Mouse (Mus musculus): Measurements from ENCODE around the gene Etv6. TPM values are rescaled to one million over a fixed set of nuclear protein-coding genes. Genes with fewer than 3 reads are reported as not detected.

Etv6 gene
- polyA plus RNA-seq, 1 experiment from 2014 or later, result 3.4 TPM

DNA sequence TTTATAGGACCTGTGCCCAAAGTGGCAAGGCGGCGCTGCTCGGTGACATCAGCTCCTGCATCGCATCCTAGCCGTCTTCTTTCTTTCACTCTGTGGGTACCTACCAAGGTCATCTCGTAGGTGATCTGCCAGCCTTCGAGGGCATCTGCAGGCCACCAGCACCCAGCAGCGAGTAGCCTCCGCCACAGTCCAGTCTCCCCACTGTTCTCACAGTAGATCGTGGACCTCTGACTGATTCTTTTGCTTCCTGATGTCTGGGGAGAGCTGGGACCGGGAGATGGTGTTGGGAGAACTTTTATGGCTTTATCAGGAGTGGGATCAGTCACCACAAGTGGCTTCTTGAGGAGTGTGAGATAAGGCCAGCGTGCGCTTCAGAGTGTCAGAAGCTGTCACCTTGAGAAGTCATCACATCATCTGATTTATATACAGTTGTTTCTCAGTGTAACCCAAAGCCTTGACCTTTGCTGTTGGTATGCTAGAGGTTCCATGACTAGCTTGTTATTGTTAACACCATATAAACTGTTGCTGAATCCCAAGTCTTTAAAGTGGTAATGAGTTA lies 82.0 kb downstream of the Etv6 start:
- WGBS, result 92% methylated on average over 13 of the region's 13 CpGs
- Histone ChIP-seq H3K4me1 (ENCODE audit: control insufficient read depth, insufficient read depth, low read length) (no peaks in the 10 kb centered on the region), H3K9me3 (replicated peaks; ENCODE audit: control insufficient read depth, low read length, poor library complexity, severe bottlenecking) (no peaks in the 10 kb centered on the region), H3K4me2 (ENCODE audit: low read length) (no peak overlapping the region), H3K27ac (ENCODE audit: low read length) (no peak overlapping the region), H3K4me3 (ENCODE audit: low read depth, low read length) (no peak overlapping the region), H3K27me3 (ENCODE audit: control insufficient read depth, insufficient read depth, low read depth, low read length) (no peaks in the 10 kb centered on the region), H3K36me3 (ENCODE audit: control insufficient read depth, insufficient read depth, low read length) (no peaks in the 10 kb centered on the region), H3K9ac (ENCODE audit: low read depth, low read length) (no peak overlapping the region)
- ATAC-seq, result no peak

GRCm38 (mm10) chr6:134118506-134118905 lies 83.0 kb downstream of the Etv6 start:
- Histone ChIP-seq H3K4me3 (ENCODE audit: low read depth, low read length) (no peak overlapping the region), H3K27ac (ENCODE audit: low read length) (no peak overlapping the region), H3K9ac (ENCODE audit: low read depth, low read length) (no peak overlapping the region), H3K4me2 (ENCODE audit: low read length) (no peak overlapping the region), H3K27me3 (ENCODE audit: control insufficient read depth, insufficient read depth, low read depth, low read length) (no peaks in the 10 kb centered on the region), H3K36me3 (ENCODE audit: control insufficient read depth, insufficient read depth, low read length) (no peaks in the 10 kb centered on the region), H3K4me1 (ENCODE audit: control insufficient read depth, insufficient read depth, low read length) (no peaks in the 10 kb centered on the region), H3K9me3 (replicated peaks; ENCODE audit: control insufficient read depth, low read length, poor library complexity, severe bottlenecking) (no peaks in the 10 kb centered on the region)
- 74% methylated on average over 5 of the region's 5 CpGs for WGBS
- no peak for ATAC-seq

DNA sequence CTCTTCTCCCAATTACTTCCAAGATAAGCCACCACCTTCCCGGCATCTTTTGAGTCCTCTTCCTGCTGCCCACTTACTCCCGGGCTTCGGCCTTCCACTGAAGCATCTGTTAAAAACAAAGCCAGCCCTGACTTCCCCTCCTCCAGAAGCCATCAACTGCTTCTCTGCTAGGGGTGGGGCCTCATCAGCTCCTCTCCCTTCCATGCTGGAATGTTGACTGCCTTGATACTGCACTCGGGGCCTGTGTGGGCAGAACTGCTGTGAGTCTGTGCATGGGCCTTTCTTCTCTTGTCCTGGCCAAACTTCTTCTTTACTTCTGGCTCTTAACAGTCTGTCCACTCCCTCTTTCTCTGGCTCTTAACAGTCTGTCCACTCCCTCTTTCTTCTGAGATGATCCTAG lies 83.6 kb downstream of the Etv6 start:
- H3K27ac ChIP-seq (ENCODE audit: low read length), result no peak overlapping the region
- H3K4me3 ChIP-seq (ENCODE audit: low read depth, low read length), result no peak overlapping the region
- no peak for ATAC-seq
- no peak overlapping the region for H3K4me2 ChIP-seq (ENCODE audit: low read length)
- no peaks in the 10 kb centered on the region for H3K36me3 ChIP-seq (ENCODE audit: control insufficient read depth, insufficient read depth, low read length)
- H3K27me3 ChIP-seq (ENCODE audit: control insufficient read depth, insufficient read depth, low read depth, low read length), result no peaks in the 10 kb centered on the region
- no peaks in the 10 kb centered on the region for H3K4me1 ChIP-seq (ENCODE audit: control insufficient read depth, insufficient read depth, low read length)
- H3K9me3 ChIP-seq (replicated peaks; ENCODE audit: control insufficient read depth, low read length, poor library complexity, severe bottlenecking), result no peaks in the 10 kb centered on the region
- 38% methylated on average over 4 of the region's 4 CpGs for WGBS
- no peak overlapping the region for H3K9ac ChIP-seq (ENCODE audit: low read depth, low read length)

GRCm38 (mm10) chr6:134120227-134120626 lies 84.7 kb downstream of the Etv6 start:
- no peak for ATAC-seq
- Histone ChIP-seq H3K36me3 (ENCODE audit: control insufficient read depth, insufficient read depth, low read length) (no peaks in the 10 kb centered on the region), H3K9ac (ENCODE audit: low read depth, low read length) (no peak overlapping the region), H3K4me1 (ENCODE audit: control insufficient read depth, insufficient read depth, low read length) (no peaks in the 10 kb centered on the region), H3K4me2 (ENCODE audit: low read length) (no peak overlapping the region), H3K27ac (ENCODE audit: low read length) (no peak overlapping the region), H3K9me3 (replicated peaks; ENCODE audit: control insufficient read depth, low read length, poor library complexity, severe bottlenecking) (no peaks in the 10 kb centered on the region), H3K4me3 (ENCODE audit: low read depth, low read length) (no peak overlapping the region), H3K27me3 (ENCODE audit: control insufficient read depth, insufficient read depth, low read depth, low read length) (no peaks in the 10 kb centered on the region)
- WGBS, result 87% methylated on average over 4 of the region's 4 CpGs

DNA sequence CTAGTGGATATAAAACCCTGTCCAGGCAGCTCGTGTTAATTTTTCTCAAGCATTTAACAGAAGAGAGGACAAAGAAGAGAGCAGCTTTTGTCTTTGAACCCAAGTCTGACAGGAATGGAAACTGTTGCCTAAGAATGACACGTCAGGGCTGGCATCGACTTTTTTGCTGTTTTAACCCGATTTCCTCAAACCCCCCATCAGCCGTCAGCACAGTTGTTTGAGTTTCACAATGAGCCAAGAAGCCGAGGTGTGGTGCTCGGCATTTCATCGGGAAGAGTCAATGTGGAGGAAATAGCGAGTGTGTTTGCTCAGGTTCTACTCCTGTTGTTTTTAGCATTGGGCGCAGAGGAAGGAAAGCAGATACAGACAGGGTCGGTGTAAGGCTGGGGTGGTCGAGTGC lies 85.2 kb downstream of the Etv6 start:
- no peaks in the 10 kb centered on the region for H3K27me3 ChIP-seq (ENCODE audit: control insufficient read depth, insufficient read depth, low read depth, low read length)
- no peak overlapping the region for H3K9ac ChIP-seq (ENCODE audit: low read depth, low read length)
- 83% methylated on average over 12 of the region's 12 CpGs for WGBS
- no peaks in the 10 kb centered on the region for H3K4me1 ChIP-seq (ENCODE audit: control insufficient read depth, insufficient read depth, low read length)
- H3K4me2 ChIP-seq (ENCODE audit: low read length), result no peak overlapping the region
- ATAC-seq, result no peak
- H3K4me3 ChIP-seq (ENCODE audit: low read depth, low read length), result no peak overlapping the region
- H3K36me3 ChIP-seq (ENCODE audit: control insufficient read depth, insufficient read depth, low read length), result no peaks in the 10 kb centered on the region
- H3K27ac ChIP-seq (ENCODE audit: low read length), result no peak overlapping the region
- no peaks in the 10 kb centered on the region for H3K9me3 ChIP-seq (replicated peaks; ENCODE audit: control insufficient read depth, low read length, poor library complexity, severe bottlenecking)

DNA sequence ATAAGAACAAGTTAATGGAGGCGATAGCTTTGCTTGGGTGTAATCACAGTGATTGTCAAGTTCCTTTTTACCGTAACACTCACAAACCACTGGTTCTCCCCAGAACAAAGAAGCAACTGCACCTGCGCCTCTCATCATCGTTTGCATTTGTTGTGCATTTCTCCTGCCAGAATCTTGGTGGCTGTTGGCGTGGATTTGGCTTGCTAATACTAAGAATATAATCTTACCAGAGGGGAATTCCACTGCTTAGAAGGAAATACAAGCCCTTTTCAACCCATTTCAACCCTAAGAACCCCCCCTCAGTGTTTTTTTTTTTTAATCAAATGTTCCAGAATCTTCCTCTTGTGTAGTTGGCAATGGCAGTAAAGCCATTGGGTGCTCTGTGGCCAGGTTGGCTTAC lies 87.4 kb downstream of the Etv6 start:
- Histone ChIP-seq H3K27ac (ENCODE audit: low read length) (no peak overlapping the region), H3K9me3 (replicated peaks; ENCODE audit: control insufficient read depth, low read length, poor library complexity, severe bottlenecking) (no peaks in the 10 kb centered on the region), H3K9ac (ENCODE audit: low read depth, low read length) (no peak overlapping the region), H3K4me1 (ENCODE audit: control insufficient read depth, insufficient read depth, low read length) (no peaks in the 10 kb centered on the region), H3K4me2 (ENCODE audit: low read length) (no peak overlapping the region), H3K4me3 (ENCODE audit: low read depth, low read length) (no peak overlapping the region), H3K36me3 (ENCODE audit: control insufficient read depth, insufficient read depth, low read length) (no peaks in the 10 kb centered on the region), H3K27me3 (ENCODE audit: control insufficient read depth, insufficient read depth, low read depth, low read length) (no peaks in the 10 kb centered on the region)
- 76% methylated on average over 5 of the region's 5 CpGs for whole genome bisulfite sequencing
- ATAC-seq, result no peak

- Histone ChIP-seq H3K9me3 (replicated peaks; ENCODE audit: control insufficient read depth, low read length, poor library complexity, severe bottlenecking) (no peaks in the 10 kb centered on the region), H3K4me2 (ENCODE audit: low read length) (no peak overlapping the region), H3K27ac (ENCODE audit: low read length) (no peak overlapping the region), H3K27me3 (ENCODE audit: control insufficient read depth, insufficient read depth, low read depth, low read length) (no peaks in the 10 kb centered on the region), H3K36me3 (ENCODE audit: control insufficient read depth, insufficient read depth, low read length) (no peaks in the 10 kb centered on the region), H3K9ac (ENCODE audit: low read depth, low read length) (no peak overlapping the region), H3K4me3 (ENCODE audit: low read depth, low read length) (no peak overlapping the region), H3K4me1 (ENCODE audit: control insufficient read depth, insufficient read depth, low read length) (0 out of 2 replicates have a peak, but pooled peaks cover 2% of the 10 kb centered on the region)
- 90% methylated on average over 7 of the region's 7 CpGs for WGBS
- no peak for ATAC-seq
These were observed 88.0 kb downstream of the Etv6 start for GRCm38 (mm10) chr6:134123474-134123873.

DNA sequence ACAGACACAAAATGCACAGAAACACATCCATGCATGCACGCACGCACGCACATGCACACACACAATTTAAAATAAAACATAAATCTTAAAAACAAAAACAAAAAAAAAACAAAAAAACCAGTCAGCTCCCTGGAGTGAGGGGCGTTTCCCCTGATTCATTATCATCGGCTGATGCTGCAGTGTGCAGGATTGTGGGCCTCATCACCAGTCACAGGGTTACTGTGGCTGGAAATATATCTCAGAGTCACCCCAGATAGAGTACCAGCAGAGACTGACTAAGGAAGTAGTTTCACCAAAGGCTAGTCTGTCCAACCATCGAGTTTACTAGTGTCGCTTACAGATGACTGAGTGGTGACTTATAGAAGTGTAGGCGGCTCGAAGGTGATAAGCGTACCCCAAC lies 88.8 kb downstream of the Etv6 start:
- Histone ChIP-seq H3K27ac (ENCODE audit: low read length) (no peak overlapping the region), H3K4me2 (ENCODE audit: low read length) (no peak overlapping the region), H3K27me3 (ENCODE audit: control insufficient read depth, insufficient read depth, low read depth, low read length) (no peaks in the 10 kb centered on the region), H3K36me3 (ENCODE audit: control insufficient read depth, insufficient read depth, low read length) (no peaks in the 10 kb centered on the region), H3K9me3 (replicated peaks; ENCODE audit: control insufficient read depth, low read length, poor library complexity, severe bottlenecking) (no peaks in the 10 kb centered on the region), H3K9ac (ENCODE audit: low read depth, low read length) (no peak overlapping the region), H3K4me1 (ENCODE audit: control insufficient read depth, insufficient read depth, low read length) (0 out of 2 replicates have a peak, but pooled peaks cover 2% of the 10 kb centered on the region), H3K4me3 (ENCODE audit: low read depth, low read length) (no peak overlapping the region)
- ATAC-seq, result no peak
- 93% methylated on average over 10 of the region's 10 CpGs for WGBS

DNA sequence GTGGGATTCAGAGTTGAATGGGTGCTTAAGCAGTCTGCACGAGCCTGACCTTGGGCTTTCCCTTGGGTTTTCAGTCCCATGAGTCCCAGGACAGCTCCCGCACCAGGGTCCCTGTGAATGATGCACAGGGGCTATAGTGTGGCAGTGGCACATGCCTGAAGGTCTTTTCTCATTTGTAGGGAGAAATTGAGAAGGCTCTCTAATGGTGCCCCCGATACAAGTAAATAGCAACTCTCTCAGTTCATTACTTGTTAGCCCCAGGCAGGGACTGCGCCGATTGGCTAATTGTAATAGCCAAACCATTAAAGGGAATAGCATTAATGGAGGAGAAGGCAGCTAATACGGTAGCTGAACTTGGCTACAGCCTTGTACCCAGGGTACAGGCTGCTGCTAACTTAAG lies 92.5 kb downstream of the Etv6 start:
- peak; percentile 50 for ATAC-seq
- Histone ChIP-seq H3K27me3 (ENCODE audit: control insufficient read depth, insufficient read depth, low read depth, low read length) (no peaks in the 10 kb centered on the region), H3K4me1 (ENCODE audit: control insufficient read depth, insufficient read depth, low read length) (0 out of 2 replicates have a peak, but pooled peaks cover 2% of the 10 kb centered on the region), H3K9me3 (replicated peaks; ENCODE audit: control insufficient read depth, low read length, poor library complexity, severe bottlenecking) (no peaks in the 10 kb centered on the region), H3K9ac (ENCODE audit: low read depth, low read length) (no peak overlapping the region), H3K36me3 (ENCODE audit: control insufficient read depth, insufficient read depth, low read length) (no peaks in the 10 kb centered on the region), H3K4me3 (ENCODE audit: low read depth, low read length) (no peak overlapping the region), H3K4me2 (ENCODE audit: low read length) (no peak overlapping the region), H3K27ac (ENCODE audit: low read length) (no peak overlapping the region)
- WGBS, result 59% methylated on average over 6 of the region's 6 CpGs

All from midbrain, embryonic 16.5 days (tissue).